Mouse (Mus musculus): Measurements from ENCODE around the gene Ddah2. TPM values are rescaled to one million over a fixed set of nuclear protein-coding genes. Genes with fewer than 3 reads are reported as not detected.

Gene Ddah2
- polyA plus RNA-seq, 1 experiment from 2014 or later: 376 TPM

DNA sequence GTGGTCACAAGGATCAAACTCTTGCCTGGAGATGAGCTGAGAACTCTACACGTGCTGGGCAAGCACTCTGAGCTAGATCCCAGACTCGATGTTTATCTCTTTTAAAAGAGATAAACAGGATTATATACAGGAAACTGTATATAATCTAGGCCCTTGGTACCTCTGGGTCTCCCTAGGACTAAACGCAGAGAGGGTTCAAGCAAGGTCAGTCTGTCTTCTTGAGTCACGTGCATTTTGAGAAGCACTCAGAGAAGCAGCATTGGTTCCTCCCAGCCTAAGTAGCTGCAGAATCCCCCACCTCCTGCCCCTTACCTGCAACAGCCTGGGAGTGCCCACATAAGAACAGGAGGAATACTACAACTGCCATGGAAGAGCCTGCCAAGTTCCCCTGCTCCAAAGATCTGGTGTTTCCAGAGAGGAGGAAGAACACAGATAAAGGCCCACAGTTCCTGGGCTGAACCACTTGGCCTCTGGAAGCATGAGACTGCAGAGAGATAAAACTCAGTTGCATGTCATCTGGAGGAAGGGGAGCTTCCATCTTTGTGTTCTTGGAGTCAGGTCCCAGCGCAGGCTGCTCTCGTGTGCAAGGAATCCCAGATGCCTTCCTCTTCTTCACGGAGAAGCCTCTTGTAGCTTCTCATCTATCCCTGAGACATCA lies 26.5 kb downstream of the Ddah2 start, which contains the start of gene Ly6g6f:
Gene Ly6g6f, minus strand, starts transcription at position 403 of the 658 bp plus-strand sequence.
- H3K9me3 ChIP-seq (ENCODE audit: low read length): no peaks in the 10 kb centered on the region
- no peaks in the 10 kb centered on the region for H3K36me3 ChIP-seq (ENCODE audit: insufficient read depth, low read length)
- peaks cover 7% of the 10 kb centered on the region for H3K4me1 ChIP-seq (ENCODE audit: insufficient read depth, low read length)
- no peak within 1 kb of the TSS for H3K27ac ChIP-seq (ENCODE audit: low read length)
- WGBS: 74% methylated on average over 7 of the region's 7 CpGs
- H3K27me3 ChIP-seq (ENCODE audit: insufficient read depth, low read length): no peaks in the 10 kb centered on the region
- no peak within 1 kb of the TSS for H3K9ac ChIP-seq (replicated peaks; ENCODE audit: low read length)
- no peak within 1 kb of the TSS for H3K4me3 ChIP-seq (ENCODE audit: low read length)
- no peak within 1 kb of the TSS for H3K4me2 ChIP-seq (replicated peaks; ENCODE audit: low read depth, low read length)
- ATAC-seq (ENCODE audit: low FRiP score, low TSS enrichment): no peak

DNA sequence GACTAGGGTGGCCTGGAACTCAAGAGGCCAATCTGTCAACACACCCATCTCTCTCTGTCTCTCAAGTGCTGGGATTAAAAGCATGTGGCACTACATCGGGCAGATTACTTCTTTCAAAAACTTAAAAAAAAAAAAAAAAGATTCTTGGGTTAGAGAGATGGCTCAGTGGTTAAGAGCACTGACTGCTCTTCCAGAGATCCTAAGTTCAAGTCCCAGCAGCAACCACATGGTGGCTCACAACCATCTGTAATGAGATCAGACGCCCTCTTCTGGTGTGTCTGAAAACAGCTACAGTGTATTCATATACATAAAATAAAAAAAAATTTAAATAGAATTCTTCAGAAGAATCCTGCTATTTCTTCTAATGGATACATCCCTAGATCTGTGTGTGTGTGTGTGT lies 29.3 kb downstream of the Ddah2 start:
- ATAC-seq (ENCODE audit: low FRiP score, low TSS enrichment): no peak
- no peak overlapping the region for H3K9ac ChIP-seq (replicated peaks; ENCODE audit: low read length)
- peaks cover 16% of the 10 kb centered on the region for H3K36me3 ChIP-seq (ENCODE audit: insufficient read depth, low read length)
- H3K4me3 ChIP-seq (ENCODE audit: low read length): no peak overlapping the region
- H3K9me3 ChIP-seq (ENCODE audit: low read length): no peaks in the 10 kb centered on the region
- H3K4me1 ChIP-seq (ENCODE audit: insufficient read depth, low read length): peaks cover 21% of the 10 kb centered on the region
- no peak overlapping the region for H3K4me2 ChIP-seq (replicated peaks; ENCODE audit: low read depth, low read length)
- no peak overlapping the region for H3K27ac ChIP-seq (ENCODE audit: low read length)
- no peaks in the 10 kb centered on the region for H3K27me3 ChIP-seq (ENCODE audit: insufficient read depth, low read length)
- WGBS: 51% methylated on average over 2 of the region's 2 CpGs

DNA sequence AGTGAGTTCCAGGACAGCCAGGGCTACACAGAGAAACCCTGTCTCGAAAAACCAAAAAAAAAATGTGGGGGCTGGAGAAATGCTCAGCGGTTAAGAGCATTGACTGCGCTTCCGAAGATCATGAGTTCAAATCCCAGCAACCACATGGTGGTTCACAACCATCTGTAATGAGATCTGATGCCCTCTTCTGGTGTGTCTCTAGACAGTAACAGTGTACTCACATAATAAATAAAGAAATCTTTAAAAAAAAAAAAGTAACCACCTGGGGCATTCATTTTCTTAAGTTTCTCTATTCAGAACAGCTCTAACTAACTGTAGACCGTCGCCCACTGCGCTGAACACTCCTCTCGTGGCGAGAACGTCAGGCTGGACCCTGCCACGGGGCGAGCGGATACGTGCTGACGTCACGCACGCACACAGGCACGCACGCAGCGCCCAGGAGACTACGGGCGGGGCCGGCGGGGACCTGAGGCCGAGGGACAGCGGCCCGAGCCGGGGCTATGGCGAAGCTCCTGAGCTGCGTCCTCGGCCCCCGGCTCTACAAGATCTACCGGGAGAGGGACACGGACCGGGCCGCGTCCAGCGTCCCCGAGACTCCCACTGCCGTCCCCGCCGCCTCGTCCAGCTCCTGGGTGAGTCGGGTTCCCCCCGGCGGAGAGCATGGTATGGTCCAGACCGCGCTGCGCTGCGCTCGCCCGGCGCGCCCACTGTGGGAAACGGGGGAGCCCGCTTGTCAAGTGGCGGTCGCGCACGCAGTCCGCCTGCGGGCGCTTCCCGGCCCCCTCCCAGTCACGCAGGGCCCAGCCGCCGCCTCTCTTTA lies 30.2 kb downstream of the Ddah2 start, which contains the start of gene Abhd16a:
Gene Abhd16a, plus strand, starts transcription at position 439 of the 820 bp plus-strand sequence.
- peaks cover 18% of the 10 kb centered on the region for H3K36me3 ChIP-seq (ENCODE audit: insufficient read depth, low read length)
- peak; percentile 97 for ATAC-seq (ENCODE audit: low FRiP score, low TSS enrichment)
- H3K9me3 ChIP-seq (ENCODE audit: low read length): no peaks in the 10 kb centered on the region
- peaks cover 21% of the 10 kb centered on the region for H3K4me1 ChIP-seq (ENCODE audit: insufficient read depth, low read length)
- peak within 1 kb of the TSS; percentile 81 for H3K4me2 ChIP-seq (replicated peaks; ENCODE audit: low read depth, low read length)
- no peaks in the 10 kb centered on the region for H3K27me3 ChIP-seq (ENCODE audit: insufficient read depth, low read length)
- H3K9ac ChIP-seq (replicated peaks; ENCODE audit: low read length): peak within 1 kb of the TSS; percentile 91
- H3K27ac ChIP-seq (ENCODE audit: low read length): peak within 1 kb of the TSS; percentile 97
- 3% methylated on average over 61 of the region's 67 CpGs for WGBS
- H3K4me3 ChIP-seq (ENCODE audit: low read length): peak within 1 kb of the TSS; percentile 73

DNA sequence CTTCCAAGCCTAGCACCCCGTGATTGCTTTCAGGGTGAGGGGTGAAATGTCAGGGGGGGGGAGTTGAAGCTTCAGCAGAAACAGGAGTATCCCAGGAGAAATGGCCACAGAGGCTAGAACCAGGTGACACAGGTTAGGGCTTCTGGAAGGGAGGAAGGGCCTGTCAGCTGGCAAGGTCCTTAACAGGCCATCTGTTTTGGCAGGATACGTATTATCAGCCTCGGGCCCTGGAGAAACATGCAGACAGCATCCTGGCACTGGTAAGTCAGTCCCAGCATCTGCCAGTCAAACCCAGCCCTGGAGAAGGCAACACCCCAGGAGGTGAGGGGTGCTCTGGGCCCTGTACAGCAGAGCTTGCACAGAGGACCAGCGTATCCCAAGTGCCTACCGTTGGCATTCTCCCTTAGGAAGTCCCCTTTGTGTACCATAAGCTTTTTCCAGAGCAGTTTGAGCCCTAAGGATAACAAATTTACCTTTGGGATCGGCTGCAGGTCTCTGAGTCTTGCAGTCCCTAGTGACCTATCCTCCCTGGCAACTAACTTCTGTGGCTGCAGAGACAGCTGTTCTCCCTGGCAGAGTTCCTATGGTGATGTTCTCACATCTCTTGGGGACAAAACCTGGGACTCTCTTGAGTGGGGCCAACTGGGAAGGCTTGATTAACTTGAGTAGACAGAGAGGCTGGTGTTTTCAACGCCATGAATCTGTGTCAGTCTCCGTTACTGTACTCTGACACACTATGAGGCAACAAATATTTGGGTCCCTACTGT lies 31.5 kb downstream of the Ddah2 start:
- Histone ChIP-seq H3K9ac (replicated peaks; ENCODE audit: low read length) (peak overlapping the region; percentile 91), H3K4me3 (ENCODE audit: low read length) (peak overlapping the region; percentile 73), H3K4me1 (ENCODE audit: insufficient read depth, low read length) (peaks cover 21% of the 10 kb centered on the region), H3K9me3 (ENCODE audit: low read length) (no peaks in the 10 kb centered on the region), H3K27ac (ENCODE audit: low read length) (peak overlapping the region; percentile 97; the same call in 1 of the 2 replicates), H3K27me3 (ENCODE audit: insufficient read depth, low read length) (no peaks in the 10 kb centered on the region), H3K4me2 (replicated peaks; ENCODE audit: low read depth, low read length) (peak overlapping the region; percentile 81), H3K36me3 (ENCODE audit: insufficient read depth, low read length) (peaks cover 29% of the 10 kb centered on the region)
- WGBS: 61% methylated on average over 8 of the region's 8 CpGs
- ATAC-seq (ENCODE audit: low FRiP score, low TSS enrichment): no peak

DNA sequence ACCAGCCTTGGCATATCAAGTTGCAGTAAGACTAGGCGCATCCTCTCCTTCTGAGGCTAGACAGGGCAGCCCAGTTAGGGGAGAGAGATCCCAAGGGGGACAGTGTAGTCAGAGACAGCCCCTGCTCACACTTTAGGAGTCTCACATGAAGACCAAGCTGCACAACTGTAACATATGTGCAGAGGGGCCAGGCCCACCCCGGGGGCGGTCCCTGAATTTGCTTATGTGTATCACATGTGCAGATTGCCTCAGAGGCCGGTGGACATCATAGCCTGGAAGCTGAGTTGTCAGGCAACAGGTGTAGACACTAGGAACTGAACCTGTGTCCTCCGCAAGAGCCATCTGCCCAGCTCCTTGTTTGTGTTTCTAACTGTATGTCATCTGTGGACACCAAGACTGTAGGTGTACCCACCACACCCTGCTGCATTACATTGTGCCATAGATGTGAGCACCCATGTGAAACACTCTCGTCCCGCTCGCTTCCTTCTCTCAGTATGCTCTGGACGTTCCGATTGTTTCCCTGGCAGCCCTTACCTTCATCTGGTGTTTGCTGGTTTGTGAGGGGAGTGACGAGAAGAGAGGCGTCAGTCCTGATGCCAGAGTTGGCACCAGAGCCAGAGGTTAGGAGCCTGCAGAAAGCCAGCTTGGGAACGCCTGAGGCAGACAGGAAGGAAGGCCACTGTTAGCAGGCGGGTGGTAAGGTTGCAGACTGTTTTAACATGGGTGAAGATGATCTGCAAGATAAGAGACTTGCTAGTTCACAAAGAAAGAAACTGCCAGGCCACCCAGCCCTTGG lies 33.8 kb downstream of the Ddah2 start:
- Histone ChIP-seq H3K9ac (replicated peaks; ENCODE audit: low read length) (no peak overlapping the region), H3K4me1 (ENCODE audit: insufficient read depth, low read length) (peaks cover 23% of the 10 kb centered on the region), H3K36me3 (ENCODE audit: insufficient read depth, low read length) (peaks cover 48% of the 10 kb centered on the region), H3K27ac (ENCODE audit: low read length) (peak overlapping the region; percentile 53; the same call in 1 of the 2 replicates), H3K4me2 (replicated peaks; ENCODE audit: low read depth, low read length) (no peak overlapping the region), H3K4me3 (ENCODE audit: low read length) (no peak overlapping the region), H3K27me3 (ENCODE audit: insufficient read depth, low read length) (no peaks in the 10 kb centered on the region), H3K9me3 (ENCODE audit: low read length) (no peaks in the 10 kb centered on the region)
- 75% methylated on average over 14 of the region's 14 CpGs for WGBS
- no peak for ATAC-seq (ENCODE audit: low FRiP score, low TSS enrichment)

DNA sequence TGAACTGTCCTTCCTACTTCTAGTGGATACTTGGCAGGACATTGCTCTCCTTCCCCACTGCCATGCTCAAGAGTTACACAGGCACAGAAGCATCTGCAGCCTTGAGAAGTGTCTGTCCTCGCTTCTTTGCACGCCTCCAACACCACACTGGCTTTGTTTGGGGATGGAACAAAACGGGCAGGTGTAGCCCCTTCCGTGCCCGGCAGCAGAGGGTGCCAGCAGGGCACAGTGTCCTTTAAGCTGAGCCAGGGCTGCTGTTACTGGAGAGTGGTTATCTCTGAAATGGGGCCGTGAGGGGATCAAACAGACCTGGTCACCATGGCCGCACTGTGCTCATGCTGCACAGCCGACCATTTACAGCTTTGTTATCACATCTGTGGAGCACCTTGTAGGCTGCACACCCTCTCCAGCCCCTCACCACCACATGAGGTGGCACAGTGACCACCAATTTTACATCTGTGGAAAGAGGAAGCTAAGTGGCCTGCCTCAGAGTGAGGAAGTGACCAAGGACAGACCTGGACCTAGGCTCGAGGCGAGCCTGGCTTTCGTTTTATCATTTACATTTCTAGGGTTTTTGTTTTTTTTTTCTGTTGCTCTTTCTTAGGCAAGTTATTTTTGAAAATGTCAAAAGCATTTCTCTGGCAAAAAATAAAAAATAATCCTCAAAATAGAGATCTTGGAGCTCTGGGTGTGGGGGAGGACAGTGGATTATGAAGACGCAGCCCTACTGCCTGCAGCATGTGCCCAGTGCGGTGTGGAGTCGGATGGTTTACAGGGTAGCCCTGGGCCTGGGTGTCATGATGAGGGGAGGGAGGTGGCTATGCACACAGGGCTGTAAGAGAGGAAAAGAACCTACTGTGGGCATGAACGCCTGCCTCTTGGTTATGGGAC lies 35.9 kb downstream of the Ddah2 start:
- Histone ChIP-seq H3K4me2 (replicated peaks; ENCODE audit: low read depth, low read length) (no peak overlapping the region), H3K27ac (ENCODE audit: low read length) (no peak overlapping the region), H3K9me3 (ENCODE audit: low read length) (no peaks in the 10 kb centered on the region), H3K27me3 (ENCODE audit: insufficient read depth, low read length) (no peaks in the 10 kb centered on the region), H3K36me3 (ENCODE audit: insufficient read depth, low read length) (peaks cover 60% of the 10 kb centered on the region), H3K4me3 (ENCODE audit: low read length) (no peak overlapping the region), H3K4me1 (ENCODE audit: insufficient read depth, low read length) (peaks cover 23% of the 10 kb centered on the region), H3K9ac (replicated peaks; ENCODE audit: low read length) (no peak overlapping the region)
- ATAC-seq (ENCODE audit: low FRiP score, low TSS enrichment): no peak
- WGBS: 90% methylated on average over 15 of the region's 15 CpGs

DNA sequence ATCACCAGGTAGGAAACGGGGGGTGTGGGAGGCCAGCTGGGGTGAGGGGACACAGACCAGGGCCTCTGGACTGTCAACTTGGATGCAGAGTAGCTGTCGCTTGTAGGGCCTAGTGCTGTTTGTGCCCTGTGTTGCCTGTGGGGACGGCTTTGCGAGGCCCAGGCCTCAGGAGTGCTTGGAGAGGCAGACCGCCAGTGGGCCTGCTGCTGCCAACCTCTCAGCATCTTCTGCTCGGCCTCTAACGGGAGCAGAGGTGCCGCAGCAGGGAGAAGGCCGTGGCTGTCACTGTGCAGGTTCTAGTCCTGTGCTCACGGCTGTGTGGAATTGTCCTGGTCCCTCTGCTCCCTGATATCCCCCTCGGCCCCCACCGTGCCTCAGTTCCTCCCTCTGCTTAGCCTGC lies 37.8 kb downstream of the Ddah2 start:
- Histone ChIP-seq H3K27me3 (ENCODE audit: insufficient read depth, low read length) (no peaks in the 10 kb centered on the region), H3K4me3 (ENCODE audit: low read length) (no peak overlapping the region), H3K4me2 (replicated peaks; ENCODE audit: low read depth, low read length) (no peak overlapping the region), H3K9ac (replicated peaks; ENCODE audit: low read length) (peak overlapping the region; percentile 35; the same call in 1 of the 2 replicates), H3K36me3 (ENCODE audit: insufficient read depth, low read length) (peaks cover 72% of the 10 kb centered on the region), H3K27ac (ENCODE audit: low read length) (no peak overlapping the region), H3K4me1 (ENCODE audit: insufficient read depth, low read length) (peaks cover 28% of the 10 kb centered on the region), H3K9me3 (ENCODE audit: low read length) (no peaks in the 10 kb centered on the region)
- no peak for ATAC-seq (ENCODE audit: low FRiP score, low TSS enrichment)
- WGBS: 78% methylated on average over 12 of the region's 12 CpGs

DNA sequence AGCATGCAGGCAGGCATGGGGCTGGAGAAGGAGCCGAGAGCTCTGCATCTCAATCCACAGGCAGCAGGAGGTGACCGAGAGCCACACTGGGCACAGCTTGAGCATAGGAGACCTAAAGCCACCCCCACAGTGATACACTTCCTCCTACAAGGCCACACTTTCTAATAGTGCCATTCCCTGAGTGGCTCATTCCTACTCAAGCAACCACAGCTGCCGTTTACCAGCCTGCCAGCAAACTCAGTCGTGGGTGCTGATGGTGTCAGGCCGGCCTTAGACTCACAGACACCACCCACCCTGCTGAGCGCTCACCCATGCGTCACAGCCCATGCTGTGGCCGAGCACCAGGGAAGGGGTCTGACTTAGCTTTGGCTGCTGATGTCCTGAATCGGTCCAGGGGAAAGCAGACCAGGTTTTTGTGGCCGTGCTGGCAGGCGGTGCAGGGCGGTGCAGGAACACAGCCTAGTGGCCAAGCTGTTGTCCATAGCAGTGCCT lies 38.4 kb downstream of the Ddah2 start:
- 72% methylated on average over 12 of the region's 12 CpGs for WGBS
- H3K9me3 ChIP-seq (ENCODE audit: low read length): no peaks in the 10 kb centered on the region
- H3K27me3 ChIP-seq (ENCODE audit: insufficient read depth, low read length): no peaks in the 10 kb centered on the region
- H3K4me1 ChIP-seq (ENCODE audit: insufficient read depth, low read length): peaks cover 33% of the 10 kb centered on the region
- no peak overlapping the region for H3K27ac ChIP-seq (ENCODE audit: low read length)
- H3K36me3 ChIP-seq (ENCODE audit: insufficient read depth, low read length): peaks cover 74% of the 10 kb centered on the region
- no peak overlapping the region for H3K4me2 ChIP-seq (replicated peaks; ENCODE audit: low read depth, low read length)
- H3K9ac ChIP-seq (replicated peaks; ENCODE audit: low read length): peak overlapping the region; percentile 35; the same call in 1 of the 2 replicates
- ATAC-seq (ENCODE audit: low FRiP score, low TSS enrichment): no peak
- H3K4me3 ChIP-seq (ENCODE audit: low read length): no peak overlapping the region
